In the genomic region with DNA sequence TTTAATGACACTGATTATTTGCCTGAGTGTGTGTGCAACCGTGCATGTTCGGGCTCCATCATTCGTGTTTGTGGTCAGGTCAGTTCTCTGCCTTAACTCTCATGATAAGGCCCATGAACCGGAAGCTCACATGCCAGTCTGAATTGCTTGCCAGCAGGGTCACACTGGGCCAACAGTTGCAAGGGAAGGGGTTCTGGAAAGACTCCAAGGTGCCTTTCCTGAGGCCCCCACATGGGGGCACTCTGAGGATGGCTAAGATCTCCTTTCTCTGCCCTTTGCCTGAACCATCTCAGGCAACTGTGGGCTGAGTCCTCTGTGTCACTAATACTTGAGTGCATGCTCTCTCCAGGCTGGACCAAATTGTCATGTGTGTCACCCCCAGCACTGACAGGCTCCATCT, we compare ENCODE assay signal across 9 mouse cellular contexts. TPM values are rescaled to one million over a fixed set of nuclear protein-coding genes. Genes with fewer than 3 reads are reported as not detected.
A peak's percentile ranks its signal among the peaks of the same experiment; 100 is the strongest.
DNase-seq lines count a peak whose midpoint lies in the region; ATAC-seq and TF ChIP-seq lines count a peak whose summit lies in the region.
"Had no signal": no experiment of that assay in that cellular context is flagged by ENCODE, and none has a peak within 500 bp of the region (broad histone marks: within the 10 kb centered on the region; RNA-seq: fewer than 3 reads in every experiment).

No protein-coding gene starts in this region.

- peaks cover 3% of the 10 kb centered on the region; the same call in 1 of the 2 replicates for H3K79me2 ChIP-seq in MEL (ENCODE audit: control insufficient read depth, insufficient read depth, low read length, poor library complexity)

- no peak overlapping the region for H3K27ac ChIP-seq in kidney, adult 2 months (ENCODE audit: insufficient read depth, low read depth, low read length)
- H3K27ac ChIP-seq in kidney, embryonic 14.5 days (ENCODE audit: low read depth, low read length), result no peak overlapping the region
- H3K27ac ChIP-seq in MEL (ENCODE audit: control insufficient read depth, low read depth, low read length), result no peak overlapping the region
- H3K27ac ChIP-seq in heart, embryonic 12.5 days (ENCODE audit: poor library complexity, severe bottlenecking), result no peak overlapping the region
- H3K27ac ChIP-seq: limb, embryonic 15.5 days had no signal

- no peak overlapping the region for H3K4me3 ChIP-seq in kidney, adult 2 months (ENCODE audit: insufficient read depth, low read depth, low read length)
- no peak overlapping the region for H3K4me3 ChIP-seq in kidney, embryonic 14.5 days (ENCODE audit: low read length)
- no peak overlapping the region for H3K4me3 ChIP-seq in MEL (ENCODE audit: control insufficient read depth in 1 of 2, insufficient read depth in 1 of 2, low read depth in 2 of 2, low read length in 2 of 2)
- H3K4me3 ChIP-seq in heart, embryonic 12.5 days, result no peak overlapping the region
- H3K4me3 ChIP-seq: limb, embryonic 15.5 days had no signal

- H3K9ac ChIP-seq in kidney, embryonic 14.5 days (ENCODE audit: low read depth, low read length), result no peak overlapping the region
- no peak overlapping the region for H3K9ac ChIP-seq in MEL (ENCODE audit: control insufficient read depth, low read depth, low read length, poor library complexity, severe bottlenecking)
- 0 out of 2 replicates have a peak overlapping the region, but pooled peaks have one; percentile 8 for H3K9ac ChIP-seq in heart, embryonic 12.5 days
- H3K9ac ChIP-seq: limb, embryonic 15.5 days had no signal

- peak; percentile 21 to 25; a peak in 1 of 4 replicates for TF ChIP-seq EP300 in MEL (IDR thresholded peaks at IDR 0.05; ENCODE audit: low read depth in 1 of 2, low read length in 2 of 2)

- peak; percentile 77 for DNase-seq in kidney, adult 2 months
- DNase-seq in MEL (ENCODE audit: low read depth, low spot score), result peak; percentile 70
- DNase-seq in cerebellum, adult 9-11 months, result peak; percentile 80
- peak; percentile 45 for DNase-seq in layer of hippocampus, adult 9-11 months
- peak; percentile 54 to 62 for DNase-seq in thymus, postnatal 36 days

- H3K27me3 ChIP-seq in kidney, adult 2 months (replicated peaks; ENCODE audit: control insufficient read depth, insufficient read depth, low read length), result no peaks in the 10 kb centered on the region
- H3K27me3 ChIP-seq in kidney, embryonic 14.5 days (ENCODE audit: control insufficient read depth, insufficient read depth, low read length), result no peaks in the 10 kb centered on the region
- H3K27me3 ChIP-seq in MEL (ENCODE audit: control insufficient read depth in 1 of 2, insufficient read depth in 2 of 2, low read length in 2 of 2), result no peaks in the 10 kb centered on the region
- H3K27me3 ChIP-seq in heart, embryonic 12.5 days (replicated peaks), result no peaks in the 10 kb centered on the region
- H3K27me3 ChIP-seq: limb, embryonic 15.5 days had no signal

- no peaks in the 10 kb centered on the region for H3K9me3 ChIP-seq in kidney, embryonic 14.5 days (ENCODE audit: control insufficient read depth, low read length)
- no peaks in the 10 kb centered on the region for H3K9me3 ChIP-seq in MEL (replicated peaks; ENCODE audit: insufficient read depth, low read length)
- no peaks in the 10 kb centered on the region for H3K9me3 ChIP-seq in heart, embryonic 12.5 days (replicated peaks)
- H3K9me3 ChIP-seq: limb, embryonic 15.5 days had no signal

- no peaks in the 10 kb centered on the region for H3K36me3 ChIP-seq in kidney, adult 2 months (ENCODE audit: control insufficient read depth, insufficient read depth, low read length)
- no peaks in the 10 kb centered on the region; the same call in 1 of the 2 replicates for H3K36me3 ChIP-seq in kidney, embryonic 14.5 days (ENCODE audit: control insufficient read depth, insufficient read depth, low read length)
- peaks cover 0 to 4% of the 10 kb centered on the region in 2 experiments; a peak in 2 of 4 replicates for H3K36me3 ChIP-seq in MEL (ENCODE audit: control insufficient read depth in 1 of 2, insufficient read depth in 2 of 2, low read length in 2 of 2)
- H3K36me3 ChIP-seq in heart, embryonic 12.5 days, result no peaks in the 10 kb centered on the region; the same call in 1 of the 2 replicates

- TF ChIP-seq CTCF in kidney, adult 2 months (conservative IDR thresholded peaks at IDR 0.05; ENCODE audit: insufficient read depth, insufficient read length, low read depth, low read length), result peak; percentile 60
- peak; percentile 73 to 77 (median 76) for TF ChIP-seq CTCF in MEL (IDR thresholded peaks at IDR 0.05 in 2 of 3, conservative IDR thresholded peaks at IDR 0.05 in 1 of 3; ENCODE audit: control insufficient read depth in 1 of 3, insufficient read depth in 1 of 3, low read depth in 2 of 3, low read length in 3 of 3, poor library complexity in 1 of 3, severe bottlenecking in 1 of 3)

- 5% methylated on average over 4 of the region's 4 CpGs for WGBS in kidney, adult 2 months
- WGBS in kidney, embryonic 14.5 days, result 46% methylated on average over 4 of the region's 4 CpGs
- 35% methylated on average over 4 of the region's 4 CpGs for WGBS in heart, embryonic 12.5 days

- H3K4me1 ChIP-seq in kidney, adult 2 months (ENCODE audit: control insufficient read depth, insufficient read depth, low read length), result peaks cover 3% of the 10 kb centered on the region; the same call in 1 of the 2 replicates
- no peaks in the 10 kb centered on the region for H3K4me1 ChIP-seq in kidney, embryonic 14.5 days (ENCODE audit: control insufficient read depth, insufficient read depth, low read length)
- H3K4me1 ChIP-seq in MEL (ENCODE audit: control insufficient read depth in 1 of 2, insufficient read depth in 2 of 2, low read length in 2 of 2), result peaks cover 3 to 8% of the 10 kb centered on the region in 2 experiments
- peaks cover 63% of the 10 kb centered on the region for H3K4me1 ChIP-seq in heart, embryonic 12.5 days (replicated peaks)

- peak; percentile 58 for TF ChIP-seq RAD21 in MEL (IDR thresholded peaks at IDR 0.05; ENCODE audit: low read depth, low read length)

- no peak overlapping the region for H3K4me2 ChIP-seq in kidney, embryonic 14.5 days (replicated peaks; ENCODE audit: low read depth, low read length)
- H3K4me2 ChIP-seq in heart, embryonic 12.5 days, result no peak overlapping the region
- H3K4me2 ChIP-seq: limb, embryonic 15.5 days had no signal

- ATAC-seq in kidney, embryonic 14.5 days (ENCODE audit: low FRiP score, low TSS enrichment), result no peak
- no peak for ATAC-seq in heart, embryonic 12.5 days (ENCODE audit: insufficient number of reproducible peaks, low FRiP score)
- ATAC-seq in megakaryocyte-erythroid progenitor cell, adult 5-6 weeks (replicated peaks; ENCODE audit: low FRiP score, low TSS enrichment, poor library complexity, severe bottlenecking), result peak; percentile 54

- no peak for TF ChIP-seq POLR2A in kidney, adult 2 months (IDR thresholded peaks at IDR 0.05; ENCODE audit: low read depth, low read length)
- TF ChIP-seq POLR2A in MEL (IDR thresholded peaks at IDR 0.05; ENCODE audit: control insufficient read depth in 1 of 2, insufficient read depth in 1 of 2, low read depth in 1 of 2, low read length in 2 of 2, poor library complexity in 1 of 2), result no peak

TF ChIP-seq in MEL, 35 proteins besides CTCF, POLR2A, EP300 and RAD21 (continues in another document):
- TF ChIP-seq BHLHE40 (IDR thresholded peaks at IDR 0.05; ENCODE audit: borderline replicate concordance, low read depth, low read length) (peak; percentile 70), ZMIZ1 (IDR thresholded peaks at IDR 0.05; ENCODE audit: low read depth, low read length) (no peak), SIN3A (IDR thresholded peaks at IDR 0.05; ENCODE audit: low read length) (peak; percentile 36)

RNA-seq across cellular contexts. Expression of a gene that starts 11.3 kb away (rescaled TPM):
- polyA plus RNA-seq in kidney, adult 2 months (2012; rRNA removed), result 21.6 and 24.9 TPM in 2 replicates
- polyA plus RNA-seq in kidney, embryonic 14.5 days (2014; fragmentation: Nextera tagmentation; extraction: Ambion mirVana), result 22.9 and 33.3 TPM in 2 replicates
- total RNA-seq in MEL (2012; rRNA removed), result 9.1 and 12.5 TPM in 2 replicates
- 10 to 100 TPM in 1 of 2 experiments, not detected in 1; 27.5 TPM for polyA plus RNA-seq in MEL (2012; ENCODE audit: insufficient read depth in 1 of 2, insufficient read length in 2 of 2, low read depth in 1 of 2, low replicate concordance in 2 of 2, missing spikeins in 1 of 2)
- polyA plus RNA-seq in heart, embryonic 12.5 days (2016; fragmentation: Nextera tagmentation; extraction: Ambion mirVana), result 34.3 and 37.1 TPM in 2 replicates
- 16.0 and 17.3 TPM in 2 replicates for total RNA-seq in megakaryocyte-erythroid progenitor cell, adult 5-6 weeks (2014; fragmentation: Nextera tagmentation)
- total RNA-seq in megakaryocyte-erythroid progenitor cell, adult 5-6 weeks (2017), result 11.0 and 14.3 TPM in 2 replicates

RNA-seq across cellular contexts. Expression of a gene that starts 34.1 kb away (rescaled TPM):
- 1.2 and 2.3 TPM in 2 replicates for polyA plus RNA-seq in kidney, adult 2 months (2012; rRNA removed)
- polyA plus RNA-seq in kidney, embryonic 14.5 days (2014; fragmentation: Nextera tagmentation; extraction: Ambion mirVana), result 104 and 143 TPM in 2 replicates
- total RNA-seq in MEL (2012; rRNA removed), result 185 and 201 TPM in 2 replicates
- 100 to 1,000 TPM; 115 to 133 TPM for polyA plus RNA-seq in MEL (2012; ENCODE audit: insufficient read depth in 1 of 2, insufficient read length in 2 of 2, low read depth in 1 of 2, low replicate concordance in 2 of 2, missing spikeins in 1 of 2)
- 88.4 and 91.2 TPM in 2 replicates for polyA plus RNA-seq in heart, embryonic 12.5 days (2016; fragmentation: Nextera tagmentation; extraction: Ambion mirVana)
- total RNA-seq in megakaryocyte-erythroid progenitor cell, adult 5-6 weeks (2014; fragmentation: Nextera tagmentation), result 151 and 161 TPM in 2 replicates
- total RNA-seq in megakaryocyte-erythroid progenitor cell, adult 5-6 weeks (2017), result 150 and 161 TPM in 2 replicates

RNA-seq across cellular contexts. Expression of a gene that starts 37.1 kb away (rescaled TPM):
- not detected in 2 replicates for polyA plus RNA-seq in kidney, adult 2 months (2012; rRNA removed)
- polyA plus RNA-seq in kidney, embryonic 14.5 days (2014; fragmentation: Nextera tagmentation; extraction: Ambion mirVana), result not detected in 2 replicates
- not detected in 2 replicates for total RNA-seq in MEL (2012; rRNA removed)
- polyA plus RNA-seq in MEL (2012; ENCODE audit: insufficient read depth in 1 of 2, insufficient read length in 2 of 2, low read depth in 1 of 2, low replicate concordance in 2 of 2, missing spikeins in 1 of 2), result not detected
- polyA plus RNA-seq in heart, embryonic 12.5 days (2016; fragmentation: Nextera tagmentation; extraction: Ambion mirVana), result not detected in 2 replicates
- total RNA-seq in megakaryocyte-erythroid progenitor cell, adult 5-6 weeks (2014; fragmentation: Nextera tagmentation), result not detected in 2 replicates
- total RNA-seq in megakaryocyte-erythroid progenitor cell, adult 5-6 weeks (2017), result not detected in 2 replicates
- polyA plus RNA-seq: limb, embryonic 15.5 days had no signal

RNA-seq across cellular contexts. Expression of a gene that starts 44.5 kb away (rescaled TPM):
- 34.8 and 43.1 TPM in 2 replicates for polyA plus RNA-seq in kidney, adult 2 months (2012; rRNA removed)
- 65.2 and 68.7 TPM in 2 replicates for polyA plus RNA-seq in kidney, embryonic 14.5 days (2014; fragmentation: Nextera tagmentation; extraction: Ambion mirVana)
- 6.6 and 7.6 TPM in 2 replicates for total RNA-seq in MEL (2012; rRNA removed)
- polyA plus RNA-seq in MEL (2012; ENCODE audit: insufficient read depth in 1 of 2, insufficient read length in 2 of 2, low read depth in 1 of 2, low replicate concordance in 2 of 2, missing spikeins in 1 of 2), result 10 to 100 TPM in 1 of 2 experiments, not detected in 1; 13.1 TPM
- 59.1 and 60.0 TPM in 2 replicates for polyA plus RNA-seq in heart, embryonic 12.5 days (2016; fragmentation: Nextera tagmentation; extraction: Ambion mirVana)
- 4.8 and 6.8 TPM in 2 replicates for total RNA-seq in megakaryocyte-erythroid progenitor cell, adult 5-6 weeks (2014; fragmentation: Nextera tagmentation)
- 3.7 and 6.1 TPM in 2 replicates for total RNA-seq in megakaryocyte-erythroid progenitor cell, adult 5-6 weeks (2017)

Comparison
In these comparisons a context has a peak if more than half of its experiments do, and no peak if none do; other contexts are left out.
1. RNA of a gene that starts 34.1 kb away (polyA plus RNA-seq): 104 to 143 TPM in kidney, embryonic 14.5 days, 115 to 133 TPM in MEL and 88.4 to 91.2 TPM in heart, embryonic 12.5 days; 1.2 to 2.3 TPM in kidney, adult 2 months; every median in the first group is over 10 times any median in the second.
2. Peak in every context shown above with its lines, with median percentiles within 50 percentile points of each other: DNase-seq.